Mouse (Mus musculus) adrenal gland, postnatal 36 days (tissue): ENCODE results near the gene Strn3. TPM values are rescaled to one million over a fixed set of nuclear protein-coding genes. Genes with fewer than 3 reads are reported as not detected.

Source experiments
- DNase-seq, 2 experiments: peaks; one replicate each; pipeline ENCODE4 v3.0.0; 2021; ENCODE audit warnings: mixed read lengths in 1 of 2
- long read RNA-seq, 2 experiments: library from polyadenylated mRNA; stranded (forward); transcript quantifications; one replicate each; pipeline ENCODE4 v2.0.0; 2021; ENCODE audit warnings: borderline sequencing depth in 2 of 2
- total RNA-seq, 2 experiments: library from RNA; stranded (reverse); gene quantifications; 2 replicates each; pipeline ENCODE4 v1.2.3; 2021

Strn3 gene
- 10 to 100 TPM; 89.0 to 96.2 TPM for total RNA-seq
- long read RNA-seq, experiment 1, transcript Strn3-202 (16 exons, 2,791 nt): major isoform, 92 of 144 reads
- long read RNA-seq, experiment 1, partial matches to known transcripts: 20 of 144 reads
- long read RNA-seq, experiment 1, other reads (novel, unspliced or antisense): 31 of 144 reads
- long read RNA-seq, experiment 2, transcript Strn3-202 (16 exons, 2,791 nt): major isoform, 25 of 37 reads
- long read RNA-seq, experiment 2, partial matches to known transcripts: 1 of 37 reads
- long read RNA-seq, experiment 2, other reads (novel, unspliced or antisense): 11 of 37 reads

GRCm38 (mm10) chr12:51691845-51692632, at the start of gene Strn3:
Gene Strn3 (minus strand): TSS chr12:51691897.
- peak; percentile 98 for DNase-seq

DNA sequence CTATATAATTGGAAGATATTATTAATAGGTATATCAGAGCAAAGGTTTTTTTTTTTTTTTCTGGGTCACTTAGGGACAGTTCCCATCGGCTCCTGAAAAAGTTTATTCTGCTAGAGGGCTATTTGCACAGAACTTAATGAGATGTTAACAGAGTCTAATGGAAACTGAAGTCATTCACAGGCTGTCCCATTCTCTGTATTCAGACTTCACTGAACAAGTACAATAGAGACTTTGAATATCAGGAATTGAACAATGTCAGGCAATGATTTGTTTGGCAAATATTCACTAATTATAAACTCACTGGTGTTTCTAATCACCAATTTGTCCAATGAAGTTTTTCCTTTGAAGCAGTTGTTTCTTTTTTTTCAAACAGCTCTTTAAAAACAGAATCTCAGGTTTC, 45.1 kb upstream of the Strn3 start:
- DNase-seq: no peak

GRCm38 (mm10) chr12:51736381-51736780, 44.7 kb upstream of the Strn3 start:
- DNase-seq: no peak

GRCm38 (mm10) chr12:51735840-51736271, 44.2 kb upstream of the Strn3 start:
- peak; percentile 48 to 50 for DNase-seq

DNA sequence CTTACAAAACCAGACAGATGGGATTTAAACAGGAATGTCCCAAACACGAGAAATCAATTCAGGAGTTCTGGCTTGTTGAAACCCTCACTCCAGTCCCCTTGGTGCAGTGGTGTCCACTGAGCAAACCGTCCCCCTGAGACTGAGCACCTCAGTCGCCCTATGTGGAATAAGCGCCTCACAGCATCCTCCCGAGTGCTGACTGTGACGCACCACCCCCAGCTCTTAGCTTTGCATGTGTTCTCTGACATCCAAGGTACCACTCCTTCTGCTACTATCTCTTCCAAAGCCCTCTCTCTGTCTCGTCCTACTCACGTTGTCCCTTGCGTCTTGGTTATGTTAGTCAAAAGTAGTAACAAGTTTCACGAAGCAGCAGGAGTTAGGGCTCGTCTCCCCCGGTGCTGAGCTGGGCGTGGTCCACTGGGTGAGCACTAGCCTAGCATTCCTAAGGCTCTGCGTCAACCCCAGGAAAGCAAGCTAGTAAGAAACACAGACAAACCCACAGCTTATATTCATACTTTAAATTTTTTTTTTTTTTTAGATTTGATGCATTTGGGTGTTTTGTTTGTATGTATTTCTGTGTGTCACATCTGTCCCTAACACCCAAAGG, 43.0 kb upstream of the Strn3 start:
- DNase-seq: no peak

- no peak for DNase-seq
These were observed 38.1 kb upstream of the Strn3 start for GRCm38 (mm10) chr12:51729827-51730226.

- peak; percentile 54 to 66 for DNase-seq
These were observed 37.4 kb upstream of the Strn3 start for GRCm38 (mm10) chr12:51729058-51729457.

GRCm38 (mm10) chr12:51721836-51722235, 30.1 kb upstream of the Strn3 start:
- no peak for DNase-seq

- no peak for DNase-seq
These were observed 26.9 kb upstream of the Strn3 start for GRCm38 (mm10) chr12:51718617-51719016.

- no peak for DNase-seq
These were observed 21.0 kb upstream of the Strn3 start for GRCm38 (mm10) chr12:51712685-51713084.

DNA sequence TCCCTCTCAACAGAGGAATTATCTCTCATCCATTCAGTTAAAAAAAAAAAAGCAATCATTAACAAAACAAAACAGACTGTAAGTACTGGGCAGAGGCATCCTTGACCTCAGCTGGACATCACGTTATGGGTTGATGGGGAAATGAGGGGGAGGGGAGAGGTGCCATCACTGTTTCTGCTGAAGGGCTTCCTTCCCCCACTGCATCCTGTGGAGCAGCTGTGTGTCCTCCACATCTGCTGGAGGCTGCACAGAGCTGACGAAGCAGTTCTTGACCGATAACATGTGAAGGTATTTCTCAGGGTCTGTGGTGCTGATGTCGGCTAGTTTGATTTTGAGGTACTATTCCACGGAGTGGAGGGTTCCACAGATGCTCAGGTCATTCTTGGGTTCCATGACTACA, 18.5 kb upstream of the Strn3 start:
- peak in 1 of 2 experiments; percentile 32 for DNase-seq

DNA sequence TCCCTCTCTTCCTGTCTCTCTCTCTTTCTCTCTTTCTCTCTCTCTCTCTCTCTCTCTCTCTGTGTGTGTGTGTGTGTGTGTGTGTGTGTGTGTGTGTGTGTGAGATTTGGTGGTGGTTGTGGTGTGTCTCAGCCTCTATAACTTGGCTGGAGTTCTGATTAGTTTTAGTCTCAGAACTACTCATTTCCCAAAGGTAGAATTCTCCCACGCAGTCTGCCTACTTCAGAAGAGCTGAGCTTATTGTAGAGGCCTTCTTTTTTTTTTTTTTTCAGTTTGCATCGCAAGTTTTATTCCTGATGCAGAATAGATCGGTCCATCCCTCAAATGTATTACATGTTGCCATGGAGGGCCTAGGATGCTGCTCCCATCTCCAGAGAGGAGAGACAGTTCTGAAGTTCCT, 18.0 kb upstream of the Strn3 start:
- DNase-seq: no peak

GRCm38 (mm10) chr12:51708941-51709686, 17.4 kb upstream of the Strn3 start:
- DNase-seq: peak in 1 of 2 experiments; percentile 24

GRCm38 (mm10) chr12:51706673-51707235, 15.1 kb upstream of the Strn3 start:
- DNase-seq: no peak

DNA sequence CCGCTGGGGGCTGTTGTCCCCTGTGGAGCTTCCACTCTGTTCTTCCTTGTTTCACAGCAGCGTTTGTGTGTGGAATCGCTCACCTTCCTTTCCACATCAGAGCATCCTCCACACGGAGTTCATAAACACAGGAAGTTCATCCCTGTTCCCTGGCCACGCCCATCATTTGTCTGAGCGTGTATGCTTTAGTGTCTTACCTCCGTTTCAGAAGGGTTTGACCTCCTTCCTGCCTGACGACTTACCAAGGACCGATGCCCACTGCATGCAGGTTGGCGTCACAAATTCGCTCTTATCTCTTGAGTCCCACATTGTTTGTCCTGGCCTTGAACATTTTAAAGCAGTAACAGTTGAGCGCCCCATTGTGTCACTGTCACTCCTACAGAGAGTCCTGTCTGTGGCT, 14.1 kb upstream of the Strn3 start:
- no peak for DNase-seq

- DNase-seq: no peak
These were observed 12.9 kb upstream of the Strn3 start for GRCm38 (mm10) chr12:51704572-51704971.

DNA sequence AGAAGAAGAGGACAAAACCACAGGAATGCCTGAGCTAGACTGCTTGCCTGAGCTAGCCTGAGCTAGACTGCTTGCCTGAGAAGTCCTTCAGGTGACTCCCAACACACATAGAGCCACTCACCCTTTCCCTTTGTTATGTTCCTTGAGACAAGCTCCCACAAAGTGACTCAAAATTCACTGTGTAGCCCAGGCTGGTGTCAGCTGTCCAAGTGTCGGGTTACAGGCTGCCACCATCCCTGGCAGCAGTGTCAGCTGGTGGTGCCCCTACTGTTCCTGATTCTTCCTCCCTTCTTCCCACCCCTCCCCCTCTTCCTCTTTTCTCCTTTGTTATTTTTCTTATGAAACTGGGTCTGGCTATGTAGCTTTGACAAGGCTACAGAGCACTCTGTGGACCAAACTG, 12.2 kb upstream of the Strn3 start:
- no peak for DNase-seq

DNA sequence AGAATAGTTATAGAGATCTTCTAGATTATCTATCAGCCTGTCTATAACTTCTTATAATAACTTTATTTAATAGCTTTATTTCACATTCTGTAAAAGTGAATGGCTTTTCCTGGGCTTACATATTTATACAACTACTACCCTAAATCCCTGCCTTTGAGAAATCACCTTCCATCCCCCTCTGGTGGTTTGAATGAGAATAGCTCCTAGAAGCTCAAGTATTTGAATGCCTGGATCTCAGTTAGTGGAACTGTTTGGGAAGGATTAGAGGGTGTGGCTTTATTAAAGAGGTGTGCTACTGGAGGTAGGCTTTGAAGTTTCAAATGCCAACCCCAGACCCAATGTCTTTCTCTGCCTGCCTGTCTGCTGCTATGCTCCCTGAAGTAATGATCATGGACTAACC, 10.0 kb upstream of the Strn3 start:
- DNase-seq: no peak

DNA sequence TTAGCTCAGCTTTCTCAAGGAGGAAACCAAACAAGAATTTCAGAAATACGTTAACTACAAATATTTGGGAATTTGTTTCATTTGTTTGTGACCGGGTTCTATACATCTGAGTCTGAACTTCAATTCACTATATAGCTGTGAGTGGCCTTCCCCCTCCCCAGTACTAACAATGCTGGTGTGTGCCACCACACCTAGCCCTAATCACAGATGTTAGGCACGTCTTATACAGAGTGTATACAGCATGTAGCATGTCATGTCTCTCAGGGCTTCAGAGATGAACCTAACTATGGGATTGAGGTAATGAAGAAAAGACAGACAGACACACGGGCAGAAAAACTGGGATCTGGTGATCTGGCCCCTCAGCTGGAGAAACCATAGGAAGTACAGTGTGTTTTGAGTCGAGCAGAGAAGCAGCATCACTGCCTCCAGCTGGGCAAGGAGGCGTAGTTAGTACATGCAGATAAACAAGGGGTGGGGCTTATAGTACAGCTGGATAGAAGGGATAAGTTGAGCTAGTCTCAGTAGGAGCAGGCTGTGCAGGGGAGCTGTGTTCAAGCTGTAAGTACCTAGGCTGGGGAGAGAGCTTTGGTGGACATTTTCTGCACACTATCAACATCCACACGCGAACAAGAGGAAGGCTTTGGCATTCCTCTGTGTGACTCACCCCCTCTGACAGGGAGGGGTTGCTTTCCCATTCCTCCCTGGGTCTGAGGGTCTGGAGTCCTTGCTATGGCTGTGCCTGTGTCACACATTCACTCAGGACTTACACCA, 8.1 kb upstream of the Strn3 start:
- DNase-seq: peak; percentile 15 to 39

- DNase-seq: no peak
These were observed 4.5 kb upstream of the Strn3 start for GRCm38 (mm10) chr12:51696157-51696556.

- DNase-seq: no peak
These were observed 3.3 kb upstream of the Strn3 start for GRCm38 (mm10) chr12:51694966-51695365.
